Mouse (Mus musculus): Measurements from ENCODE around the gene Acaca. TPM values are rescaled to one million over a fixed set of nuclear protein-coding genes. Genes with fewer than 3 reads are reported as not detected.
A peak's percentile ranks its signal among the peaks of the same experiment; 100 is the strongest.

Gene Acaca
- total RNA-seq (2021) = 100 to 1,000 TPM; 113 to 129 TPM

DNA sequence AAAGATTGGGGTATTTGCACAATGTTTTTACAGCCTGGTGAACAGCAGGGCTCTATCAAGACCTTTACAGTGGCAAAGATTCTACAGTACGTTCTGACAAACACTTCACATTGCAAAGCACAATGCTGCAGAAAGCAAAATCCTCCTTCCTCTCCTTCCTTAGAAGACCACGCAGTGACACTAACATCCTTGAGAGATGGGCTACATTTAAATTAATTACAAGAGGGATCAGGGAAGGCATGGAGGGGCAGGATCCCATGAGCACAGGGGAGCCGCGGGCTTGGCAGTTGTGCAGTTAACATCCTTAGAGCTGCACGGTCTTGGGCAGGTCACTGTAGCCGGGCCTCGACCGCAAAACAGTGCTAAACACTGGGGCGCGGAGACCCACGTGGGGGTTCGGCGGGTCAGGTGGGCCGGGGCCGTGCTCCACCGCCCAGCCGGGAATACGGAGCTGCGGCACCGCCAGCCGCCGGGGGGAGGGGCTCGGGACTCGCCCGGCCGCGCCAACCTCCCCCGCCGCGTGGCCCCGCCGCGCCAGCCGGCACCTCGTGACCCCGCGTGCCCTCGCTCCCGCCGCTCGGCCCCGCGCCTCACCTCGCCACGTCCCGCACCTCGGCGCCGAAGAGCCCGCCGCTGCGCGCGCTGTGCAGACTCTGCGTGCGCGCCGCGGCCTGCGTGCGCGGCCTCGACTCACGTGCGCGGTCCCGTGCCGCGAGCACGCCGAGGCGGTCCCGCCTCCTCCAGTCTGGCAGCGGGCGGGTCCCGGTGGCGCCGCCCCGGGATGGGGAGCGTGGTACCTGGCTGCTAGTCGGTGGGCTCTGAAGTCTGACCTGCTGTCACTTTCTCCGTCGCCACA, at the start of gene Acaca, which contains the start of gene Tada2a:
Acaca (plus strand) TSS at position 730 of the 856 bp plus-strand sequence.
Tada2a (minus strand) TSS at position 658 of the 856 bp plus-strand sequence.
- intact Hi-C loops (cut with DNase I) = no loop called here

DNA sequence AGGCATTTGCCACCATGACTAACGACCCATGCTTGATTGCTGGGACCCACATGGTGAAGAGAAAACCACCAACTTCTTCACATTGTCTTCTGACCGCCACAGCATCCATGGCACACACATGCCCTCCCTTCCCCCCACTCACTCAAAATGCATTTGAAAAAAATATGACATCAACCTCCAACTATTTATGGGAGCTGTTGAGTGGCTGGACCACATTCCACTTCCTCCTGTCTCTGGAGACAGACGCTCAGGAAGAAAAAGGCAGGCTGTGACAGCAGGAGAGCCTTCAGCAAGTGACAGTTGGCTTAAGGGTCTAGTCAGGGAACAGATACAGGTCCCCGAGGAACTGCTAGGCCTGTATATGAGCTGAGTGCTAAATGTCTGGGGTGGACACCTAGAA, 49.6 kb upstream of the Acaca start:
- intact Hi-C loops (cut with DNase I) = no loop called here
- DNase-seq (ENCODE audit: extremely low spot score in 1 of 2, low spot score in 2 of 2) = no peak

More for the DNA sequence above, at the start of gene Acaca, which contains the start of gene Tada2a:
- peak; percentile 48 to 87 for DNase-seq (ENCODE audit: extremely low spot score in 1 of 2, low spot score in 2 of 2)

DNA sequence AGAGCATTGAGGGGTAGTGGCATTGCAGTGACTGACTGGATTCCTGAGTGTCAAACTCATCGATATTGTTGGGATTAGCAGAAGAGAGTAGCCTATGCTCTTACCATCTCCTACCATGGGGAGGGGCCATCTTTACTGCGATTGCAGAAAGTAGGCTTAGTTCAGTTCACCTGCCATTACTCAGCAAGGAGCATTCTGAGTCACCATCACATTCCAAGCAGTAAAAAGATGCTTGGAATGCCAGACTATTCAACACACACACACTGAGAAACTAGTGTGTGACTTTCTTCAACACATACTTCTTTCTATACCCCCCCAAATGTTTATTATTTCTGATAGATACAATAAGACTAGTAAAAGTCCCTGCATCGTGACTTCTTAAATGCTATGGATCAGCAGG, 49.1 kb upstream of the Acaca start:
- intact Hi-C loops (cut with DNase I) = no loop called here
- no peak for DNase-seq (ENCODE audit: extremely low spot score in 1 of 2, low spot score in 2 of 2)

DNA sequence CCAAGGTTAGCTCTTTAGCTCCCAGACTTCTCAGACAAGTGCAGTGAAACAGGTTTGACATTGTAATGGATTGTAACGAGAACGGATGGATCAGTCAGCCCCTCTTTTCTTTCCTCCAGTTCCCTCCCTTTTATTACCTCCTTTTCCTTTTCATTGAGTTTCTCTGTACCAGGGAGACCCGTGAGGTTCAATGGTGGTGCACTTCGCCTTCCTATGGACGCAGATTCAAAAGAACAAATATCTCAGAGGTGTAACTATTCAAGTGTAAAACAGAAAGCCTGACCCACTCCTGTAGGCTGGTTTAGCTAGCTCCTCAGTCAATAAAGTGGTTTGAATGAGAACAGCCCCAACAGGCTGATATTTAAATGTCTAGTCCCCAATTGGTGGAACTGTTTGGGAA, 47.6 kb upstream of the Acaca start:
- DNase-seq (ENCODE audit: extremely low spot score in 1 of 2, low spot score in 2 of 2) = no peak
- intact Hi-C loops (cut with DNase I) = no loop called here

DNA sequence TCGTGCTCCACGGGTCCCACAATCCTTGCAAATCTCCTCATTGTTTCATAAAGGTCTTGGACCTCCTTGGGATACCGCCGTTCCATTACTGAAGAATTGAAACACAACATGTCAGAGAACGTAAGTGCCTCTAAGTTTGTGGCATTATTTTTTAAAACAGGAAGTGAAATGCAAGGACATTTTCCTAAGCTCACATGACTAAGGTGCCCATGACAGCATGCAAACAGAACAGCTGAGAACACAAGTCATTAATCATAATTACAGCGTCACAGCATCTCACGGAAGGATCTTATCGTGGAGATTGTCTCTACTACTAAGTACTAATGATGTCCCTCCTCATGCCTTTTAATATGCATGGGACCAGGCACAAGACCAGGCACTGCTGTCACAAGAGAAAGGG, 38.9 kb upstream of the Acaca start:
- DNase-seq (ENCODE audit: extremely low spot score in 1 of 2, low spot score in 2 of 2) = no peak
- intact Hi-C loops (cut with DNase I) = no loop called here

DNA sequence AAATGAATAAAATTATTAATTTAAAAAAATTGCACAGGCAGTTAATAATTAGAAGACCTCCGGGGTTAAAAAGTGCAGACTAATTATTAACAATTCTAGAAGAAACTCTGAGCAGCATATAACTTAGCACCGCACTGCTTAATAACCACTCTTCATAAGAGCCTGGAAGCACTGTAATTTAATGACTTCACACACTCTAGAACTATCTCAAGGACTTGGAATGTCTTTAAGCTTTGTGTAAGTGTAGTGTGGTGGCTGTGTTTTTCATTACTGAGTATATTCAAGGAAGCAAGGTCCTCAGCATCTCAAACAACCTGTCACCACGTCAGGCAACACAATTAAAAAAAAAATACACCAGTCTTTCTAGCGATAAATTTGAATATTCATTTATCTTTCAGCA, 34.4 kb upstream of the Acaca start:
- intact Hi-C loops (cut with DNase I) = no loop called here
- DNase-seq (ENCODE audit: extremely low spot score in 1 of 2, low spot score in 2 of 2) = no peak

DNA sequence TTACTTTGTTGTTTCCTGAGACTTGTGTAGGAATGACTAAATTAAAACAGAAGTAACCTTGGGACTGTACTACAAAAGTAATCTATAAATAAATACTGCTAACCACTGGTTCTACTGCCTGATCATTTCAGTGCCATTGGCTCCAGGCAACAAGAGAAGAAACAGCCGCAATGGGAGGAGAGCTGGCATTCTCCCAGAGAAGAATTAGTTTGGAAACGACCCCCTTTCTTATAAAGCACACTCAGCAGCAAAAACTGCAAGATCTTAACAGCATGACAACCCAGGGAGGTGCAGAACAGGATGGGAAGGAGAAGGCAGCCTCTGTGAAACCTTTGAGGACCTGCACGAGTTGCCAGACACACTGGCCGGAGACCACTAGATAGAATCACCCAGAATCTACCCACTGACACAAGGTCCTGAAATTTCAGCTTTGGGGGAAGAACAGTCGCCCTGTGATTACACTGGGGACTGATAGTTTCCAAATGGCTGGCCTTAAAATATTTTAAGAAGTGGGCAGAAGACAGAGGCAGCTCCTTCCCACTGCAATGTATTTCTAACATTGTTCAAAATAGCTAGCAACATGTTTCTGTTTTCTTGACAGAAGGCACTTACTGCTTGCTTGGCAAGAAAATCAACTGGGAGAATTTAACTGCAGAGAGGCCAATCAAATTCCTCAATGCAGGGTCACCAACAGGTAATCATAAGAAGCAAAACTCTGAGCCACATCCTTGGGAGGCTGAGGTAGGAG, 32.0 kb upstream of the Acaca start:
- intact Hi-C loops (cut with DNase I) = no loop called here
- DNase-seq (ENCODE audit: extremely low spot score in 1 of 2, low spot score in 2 of 2) = peak in 1 of 2 experiments; percentile 28

DNA sequence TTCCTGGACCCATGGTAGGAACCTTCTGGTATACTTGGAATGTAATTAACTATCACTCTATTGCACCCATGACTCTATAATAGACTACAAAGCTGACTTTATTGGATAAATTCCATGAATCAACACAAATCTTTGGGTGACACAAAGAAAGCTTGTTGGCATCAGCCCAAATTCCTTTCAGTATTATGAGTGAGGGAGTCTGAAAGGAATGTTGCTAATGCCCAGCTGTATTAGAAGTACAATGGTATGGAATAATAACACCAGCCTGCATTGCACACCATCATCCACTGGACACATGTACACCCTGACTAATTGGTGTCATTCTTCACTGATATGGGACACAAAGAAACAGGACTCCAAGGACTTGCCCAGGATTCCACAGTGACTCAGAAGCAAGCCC, 28.3 kb upstream of the Acaca start:
- no peak for DNase-seq (ENCODE audit: extremely low spot score in 1 of 2, low spot score in 2 of 2)
- intact Hi-C loops (cut with DNase I) = loop anchor here (10.0 kb wide), 1 partner anchor 316 kb away; no protein-coding TSS in a partner anchor

DNA sequence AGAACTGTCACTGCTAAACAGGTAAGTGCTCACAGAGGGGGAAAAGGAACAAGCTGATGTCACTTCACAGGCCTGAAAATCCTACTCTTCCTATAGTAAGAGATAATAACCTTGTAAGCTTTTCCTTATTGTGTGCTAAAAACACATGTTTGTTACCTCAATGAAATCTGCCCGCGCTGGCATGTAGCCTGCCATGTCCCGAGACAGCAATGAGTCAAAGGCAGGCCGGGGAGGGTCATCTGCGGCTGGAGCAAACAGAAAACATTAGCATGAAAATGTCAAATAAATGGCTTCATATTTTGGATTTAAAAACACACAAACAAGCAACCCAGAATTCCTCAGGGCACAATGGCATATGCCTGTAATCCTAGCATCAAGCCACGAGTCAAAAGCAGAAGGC, 25.4 kb upstream of the Acaca start:
- DNase-seq (ENCODE audit: extremely low spot score in 1 of 2, low spot score in 2 of 2) = no peak
- intact Hi-C loops (cut with DNase I) = loop anchor here (10.0 kb wide), 1 partner anchor 319 kb away; no protein-coding TSS in a partner anchor

DNA sequence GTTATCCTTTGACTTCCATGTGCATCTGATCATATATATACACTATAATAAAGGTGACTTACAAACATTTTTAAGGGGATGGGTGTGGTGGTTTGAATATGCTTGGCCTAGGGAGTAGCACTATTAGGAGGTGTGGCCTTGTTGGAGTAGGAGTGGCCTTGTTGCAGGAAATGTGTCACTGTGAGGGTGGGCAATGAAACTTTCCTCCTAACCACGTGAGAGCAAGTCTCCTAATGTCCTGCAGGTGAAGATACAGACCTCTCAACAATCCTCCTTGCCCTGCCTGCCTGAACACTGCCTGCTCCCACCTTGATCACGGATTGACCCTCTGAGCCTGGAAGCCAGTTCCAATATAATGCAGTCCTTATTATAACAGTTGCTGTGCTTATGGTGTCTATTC, 22.3 kb upstream of the Acaca start:
- no peak for DNase-seq (ENCODE audit: extremely low spot score in 1 of 2, low spot score in 2 of 2)
- intact Hi-C loops (cut with DNase I) = loop anchor here (10.0 kb wide), 1 partner anchor 322 kb away; no protein-coding TSS in a partner anchor

DNA sequence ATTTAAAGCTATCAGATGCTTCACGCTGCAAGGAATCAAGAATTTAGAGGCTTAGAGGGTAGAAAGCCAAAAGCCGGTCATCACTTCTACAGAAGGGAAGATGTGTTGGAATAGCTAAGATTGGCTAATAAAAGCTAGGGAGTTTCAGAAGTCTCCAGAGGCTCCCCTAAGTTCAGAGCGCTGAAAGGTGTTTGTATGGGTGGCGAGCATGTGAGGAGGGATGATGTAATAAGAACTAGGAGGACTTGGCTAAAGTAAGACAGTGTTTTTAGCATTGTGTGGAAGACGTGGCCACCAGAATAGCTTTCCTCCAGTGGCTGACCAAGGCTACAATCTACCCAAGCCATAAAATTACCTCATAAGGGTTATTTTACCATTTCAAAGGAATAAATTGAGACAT, 15.8 kb upstream of the Acaca start:
- intact Hi-C loops (cut with DNase I) = no loop called here
- DNase-seq (ENCODE audit: extremely low spot score in 1 of 2, low spot score in 2 of 2) = no peak

DNA sequence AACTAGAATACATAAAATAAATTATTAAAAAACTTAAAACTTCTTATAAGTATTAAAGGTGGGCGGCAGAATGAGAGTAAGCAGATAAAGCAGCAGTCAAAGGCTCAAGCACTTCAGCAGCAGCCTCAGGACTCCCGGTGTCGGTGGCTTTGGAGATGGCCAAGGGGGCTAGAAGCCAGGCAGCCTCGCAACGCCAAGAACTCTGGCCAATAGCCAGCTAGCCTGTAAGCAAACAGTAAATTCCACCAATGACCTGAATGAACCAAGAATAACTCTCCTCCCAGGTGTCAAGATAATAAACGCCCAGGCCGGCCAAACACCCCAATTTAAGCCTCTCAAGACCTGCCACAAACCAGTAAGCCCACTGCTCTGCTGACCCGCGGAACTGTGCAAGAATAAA, 13.8 kb upstream of the Acaca start:
- intact Hi-C loops (cut with DNase I) = no loop called here

DNA sequence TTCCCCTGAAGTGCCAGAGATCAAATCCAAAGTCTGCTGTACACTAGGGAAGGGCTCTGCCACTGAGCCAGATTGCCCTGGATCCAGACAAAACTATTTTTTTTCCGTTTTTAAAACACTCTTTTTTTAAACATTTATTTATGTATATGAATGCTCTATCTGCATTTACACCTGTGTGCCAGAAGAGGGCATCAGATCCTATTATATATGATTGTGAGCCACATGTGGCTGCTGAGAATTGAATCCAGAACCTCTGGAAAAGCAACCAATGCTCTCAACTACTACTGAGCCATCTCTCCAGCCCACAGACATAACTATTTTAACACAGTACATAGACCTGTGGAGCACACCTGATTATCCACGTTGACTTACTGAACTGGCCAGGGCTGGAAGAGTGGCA, 13.3 kb upstream of the Acaca start:
- intact Hi-C loops (cut with DNase I) = no loop called here
- DNase-seq (ENCODE audit: extremely low spot score in 1 of 2, low spot score in 2 of 2) = no peak

More for the DNA sequence above, 13.8 kb upstream of the Acaca start:
- no peak for DNase-seq (ENCODE audit: extremely low spot score in 1 of 2, low spot score in 2 of 2)

DNA sequence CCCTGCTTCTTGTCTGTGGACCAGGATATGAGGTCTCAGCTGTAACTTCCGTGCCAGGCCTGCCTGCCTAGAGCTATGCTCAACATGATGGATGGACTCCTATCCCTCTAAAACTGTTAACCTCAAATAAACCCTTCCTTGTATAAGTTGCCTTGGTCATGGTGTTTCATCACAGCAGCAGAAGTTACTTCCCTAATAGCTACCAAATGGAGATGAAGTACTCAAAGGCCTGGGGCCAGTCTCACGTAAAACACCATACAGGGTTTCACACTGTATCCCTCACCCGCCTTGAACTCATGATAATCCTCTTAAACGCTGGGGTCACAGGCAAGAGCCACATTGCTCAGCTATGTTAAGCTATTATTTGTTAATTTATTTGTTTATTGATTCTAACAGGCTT, 12.0 kb upstream of the Acaca start:
- intact Hi-C loops (cut with DNase I) = no loop called here

DNA sequence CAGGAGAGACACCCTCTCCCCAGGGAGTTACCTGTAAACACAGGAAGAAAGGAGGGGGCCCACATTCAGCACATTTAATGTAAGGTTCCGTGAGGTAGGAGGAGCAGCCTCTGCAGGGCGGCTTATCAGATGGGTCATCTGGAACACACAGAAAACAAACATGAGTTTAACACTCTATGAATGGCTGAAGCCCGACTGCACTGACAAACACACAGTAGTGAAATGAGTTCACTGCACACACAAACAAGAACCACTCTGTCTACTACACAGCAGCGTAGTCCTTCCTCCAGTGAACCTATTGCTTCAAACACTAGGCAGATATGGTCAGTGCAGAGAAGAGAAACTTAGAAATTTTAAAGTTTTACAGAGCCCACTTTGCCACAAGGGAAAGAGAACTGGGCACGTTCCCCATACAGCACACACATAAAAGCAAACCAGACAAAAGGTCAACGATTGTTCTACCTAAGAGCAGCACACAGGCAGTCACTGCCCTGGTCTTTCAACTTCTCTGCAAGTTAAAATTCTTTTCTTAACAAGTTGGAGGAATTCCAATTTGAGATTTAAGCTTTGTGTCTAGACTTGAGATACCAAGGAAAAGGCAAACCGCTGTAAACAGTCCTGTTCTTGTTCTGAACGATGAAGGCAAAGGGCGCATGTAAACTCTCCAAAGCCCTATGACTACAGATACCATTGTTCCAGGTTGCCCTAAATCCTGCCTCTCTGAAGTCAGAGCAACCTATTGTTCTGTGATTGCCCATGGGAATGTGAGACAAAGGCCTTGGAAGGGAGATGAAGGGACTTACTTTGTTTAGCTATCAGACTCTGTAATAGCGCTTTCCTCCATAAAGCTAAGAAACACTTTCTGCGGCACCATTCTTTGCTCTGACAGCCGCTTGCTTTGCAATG, 8.2 kb upstream of the Acaca start:
- no peak for DNase-seq (ENCODE audit: extremely low spot score in 1 of 2, low spot score in 2 of 2)
- intact Hi-C loops (cut with DNase I) = no loop called here

More for the DNA sequence above, 12.0 kb upstream of the Acaca start:
- DNase-seq (ENCODE audit: extremely low spot score in 1 of 2, low spot score in 2 of 2) = no peak

DNA sequence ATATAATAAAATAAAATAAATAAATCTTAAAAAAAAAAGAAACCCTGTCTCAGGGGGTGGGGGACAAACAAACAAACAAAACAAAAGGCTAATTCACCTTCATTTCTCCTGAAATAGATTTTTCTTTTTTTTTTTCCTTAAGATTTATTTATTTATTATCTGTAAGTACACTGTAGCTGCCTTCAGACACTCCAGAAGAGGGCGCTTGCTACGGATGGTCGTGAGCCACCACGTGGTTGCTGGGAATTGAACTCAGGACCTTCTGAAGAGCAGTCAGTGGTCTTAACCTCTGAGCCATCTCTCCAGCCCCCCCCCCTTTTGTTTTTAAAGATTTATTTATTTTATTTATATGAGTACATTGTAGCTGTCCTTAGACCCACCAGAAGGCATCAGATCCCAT, 1.5 kb upstream of the Acaca start:
- intact Hi-C loops (cut with DNase I) = no loop called here
- DNase-seq (ENCODE audit: extremely low spot score in 1 of 2, low spot score in 2 of 2) = no peak

DNA sequence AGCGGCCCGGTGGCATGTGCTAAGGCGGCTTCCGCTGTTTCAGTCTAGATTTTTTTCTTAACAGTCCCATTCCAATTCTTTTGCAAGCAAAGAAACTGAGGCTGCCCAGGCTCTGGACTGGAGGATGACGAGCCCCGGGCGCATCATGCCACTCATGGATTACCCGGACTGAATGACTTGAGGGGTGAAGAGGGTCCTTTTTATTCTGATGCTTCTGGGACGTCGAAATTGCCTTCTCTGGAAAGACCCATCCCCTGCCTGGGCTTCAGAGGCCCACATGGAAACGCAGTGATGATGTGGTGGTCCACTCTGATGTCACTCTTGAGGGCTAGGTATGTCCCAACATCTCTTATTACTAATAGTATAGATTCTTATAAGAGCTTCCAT, 320 bp downstream of the Acaca start:
- no peak for DNase-seq (ENCODE audit: extremely low spot score in 1 of 2, low spot score in 2 of 2)
- intact Hi-C loops (cut with DNase I) = loop anchor here (5.0 kb wide), 1 partner anchor 48 kb away; no protein-coding TSS in a partner anchor

DNA sequence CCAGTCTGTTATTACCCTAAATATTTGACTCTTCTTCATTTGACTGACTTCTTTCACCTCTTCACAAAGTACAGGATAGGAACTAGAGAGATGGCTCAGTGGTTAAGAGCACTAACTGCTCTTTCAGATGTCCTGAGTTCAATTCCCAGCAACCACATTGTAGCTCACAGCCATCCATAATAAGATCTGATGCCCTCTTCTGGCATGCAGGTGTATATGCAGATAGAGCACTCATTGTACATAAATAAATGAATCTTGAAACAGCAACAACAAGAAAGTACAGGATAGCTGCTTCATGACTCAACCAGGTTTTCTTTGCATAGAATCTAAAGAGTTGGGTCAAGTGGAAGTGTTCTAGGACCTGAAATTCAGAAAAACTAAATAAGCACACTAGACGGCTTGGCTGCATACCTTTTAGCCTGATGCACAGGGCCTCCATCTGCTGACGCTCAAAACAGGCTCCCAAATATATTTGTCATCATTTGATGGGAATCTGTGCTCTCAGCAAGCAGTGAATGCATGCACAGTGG, 4.9 kb downstream of the Acaca start:
- intact Hi-C loops (cut with DNase I) = loop anchor here (5.0 kb wide), 1 partner anchor 43 kb away; no protein-coding TSS in a partner anchor
- no peak for DNase-seq (ENCODE audit: extremely low spot score in 1 of 2, low spot score in 2 of 2)

DNA sequence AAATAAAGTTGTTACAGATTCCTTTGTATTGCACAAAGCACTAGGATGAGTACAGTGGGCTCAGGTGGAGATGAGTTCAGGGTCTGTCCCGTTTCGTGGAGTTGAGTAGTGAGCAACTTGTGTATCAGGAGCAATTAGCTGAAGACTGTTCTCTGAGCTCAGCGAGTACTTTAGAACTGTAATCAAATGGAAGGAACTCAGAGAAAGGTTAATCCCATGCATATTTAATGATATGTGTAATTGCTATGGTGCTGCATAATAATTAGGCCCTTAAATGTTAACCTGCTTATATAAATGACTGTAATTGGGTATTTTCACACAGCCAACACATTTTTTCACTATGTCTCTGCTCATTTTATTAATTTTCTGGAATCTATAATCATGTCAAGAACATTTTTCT, 7.0 kb downstream of the Acaca start:
- intact Hi-C loops (cut with DNase I) = no loop called here
- DNase-seq (ENCODE audit: extremely low spot score in 1 of 2, low spot score in 2 of 2) = no peak

All from left cerebral cortex, postnatal 10 days (tissue).